ENCODE assay signal across 7 mouse cellular contexts in genomic region chr9:107323558-107323957, GRCm38 (mm10). TPM values are rescaled to one million over a fixed set of nuclear protein-coding genes. Genes with fewer than 3 reads are reported as not detected.
DNase-seq lines count a peak whose midpoint lies in the region; ATAC-seq and TF ChIP-seq lines count a peak whose summit lies in the region.

No protein-coding gene starts in this region.

- no peak overlapping the region for H3K9ac ChIP-seq in liver, postnatal 0 days (replicated peaks)
- no peak overlapping the region for H3K9ac ChIP-seq in liver, embryonic 11.5 days (ENCODE audit: low read depth, low read length)

- H3K27me3 ChIP-seq in liver, postnatal 0 days (ENCODE audit: insufficient read depth, low read length) = no peaks in the 10 kb centered on the region
- H3K27me3 ChIP-seq in liver, embryonic 11.5 days (replicated peaks; ENCODE audit: control insufficient read depth, insufficient read depth, low read length) = no peaks in the 10 kb centered on the region

- intact Hi-C loops in gastrocnemius, postnatal 14 days (cut with DNase I; ENCODE audit: low total_unique reads) = no loop called here

- no peak overlapping the region for H3K4me2 ChIP-seq in liver, postnatal 0 days (ENCODE audit: low read depth, low read length)
- no peak overlapping the region for H3K4me2 ChIP-seq in liver, embryonic 11.5 days

- peak; percentile 29; the same call in 1 of the 2 replicates for TF ChIP-seq EP300 in liver, postnatal 0 days (IDR thresholded peaks at IDR 0.05; ENCODE audit: low read depth)

- H3K36me3 ChIP-seq in liver, postnatal 0 days (replicated peaks; ENCODE audit: insufficient read depth, low read length) = no peaks in the 10 kb centered on the region
- no peaks in the 10 kb centered on the region for H3K36me3 ChIP-seq in liver, embryonic 11.5 days (ENCODE audit: control insufficient read depth, insufficient read depth, low read length)

- H3K4me1 ChIP-seq in liver, postnatal 0 days (ENCODE audit: insufficient read depth) = 0 out of 2 replicates have a peak, but pooled peaks cover 2% of the 10 kb centered on the region
- no peaks in the 10 kb centered on the region for H3K4me1 ChIP-seq in liver, embryonic 11.5 days (replicated peaks; ENCODE audit: control insufficient read depth, insufficient read depth, low read length)

- no peak for TF ChIP-seq CTCF in liver, postnatal 0 days (IDR thresholded peaks at IDR 0.05; ENCODE audit: low read depth)

- WGBS in liver, postnatal 0 days (ENCODE audit: insufficient replicate concordance) = 24% methylated on average over 6 of the region's 6 CpGs
- WGBS in liver, embryonic 11.5 days = 56% methylated on average over 6 of the region's 6 CpGs

- no peak overlapping the region for H3K27ac ChIP-seq in liver, postnatal 0 days (ENCODE audit: low read depth)
- no peak overlapping the region for H3K27ac ChIP-seq in liver, embryonic 11.5 days (ENCODE audit: low read depth, low read length)

- no peak overlapping the region for H3K4me3 ChIP-seq in liver, postnatal 0 days (ENCODE audit: low read depth, low read length)
- no peak overlapping the region for H3K4me3 ChIP-seq in liver, embryonic 11.5 days (ENCODE audit: low read depth, low read length)

- H3K9me3 ChIP-seq in liver, postnatal 0 days (ENCODE audit: low read length) = no peaks in the 10 kb centered on the region
- H3K9me3 ChIP-seq in liver, embryonic 11.5 days (ENCODE audit: control insufficient read depth, low read length) = no peaks in the 10 kb centered on the region

- 0 out of 2 replicates have a peak, but pooled peaks have one; percentile 21 for ATAC-seq in liver, postnatal 0 days
- no peak for ATAC-seq in liver, embryonic 11.5 days (replicated peaks; ENCODE audit: low FRiP score)

- no peak for DNase-seq in liver, postnatal 0 days
- no peak for DNase-seq in liver, embryonic 11.5 days (ENCODE audit: low spot score)
- DNase-seq in cerebellum, adult 18-20 months = peak; percentile 75 to 78
- DNase-seq in gastrocnemius, postnatal 14 days = peak; percentile 93
- peak; percentile 56 to 88 for DNase-seq in kidney, postnatal 25 days
- DNase-seq in thymus, postnatal 4 days = peak; percentile 42
- DNase-seq in frontal cortex, adult 2 months (ENCODE audit: extremely low spot score in 1 of 2, low spot score in 1 of 2) = no peak

RNA-seq across cellular contexts. Expression of gene Hemk1, which starts 14.6 kb away (rescaled TPM):
- 2.5 and 3.2 TPM in 2 replicates for polyA plus RNA-seq in liver, postnatal 0 days (2015; fragmentation: Nextera tagmentation; extraction: Ambion mirVana)
- polyA plus RNA-seq in liver, embryonic 11.5 days (2014; fragmentation: Nextera tagmentation; extraction: Ambion mirVana) = 8.2 and 8.7 TPM in 2 replicates
- 10 to 100 TPM; 12.0 to 13.2 TPM for total RNA-seq in gastrocnemius, postnatal 14 days (2021)
- polyA plus RNA-seq in frontal cortex, adult 2 months (2012; rRNA removed) = 31.9 and 39.1 TPM in 2 replicates

RNA-seq across cellular contexts. Expression of gene 6430571L13Rik, which starts 16.8 kb away (rescaled TPM):
- polyA plus RNA-seq in liver, postnatal 0 days (2015; fragmentation: Nextera tagmentation; extraction: Ambion mirVana) = 0.14 and 0.22 TPM in 2 replicates
- 0.05 and 0.10 TPM in 2 replicates for polyA plus RNA-seq in liver, embryonic 11.5 days (2014; fragmentation: Nextera tagmentation; extraction: Ambion mirVana)
- total RNA-seq in gastrocnemius, postnatal 14 days (2021) = 10 to 100 TPM; 41.9 to 49.8 TPM
- polyA plus RNA-seq in frontal cortex, adult 2 months (2012; rRNA removed) = 26.2 and 26.8 TPM in 2 replicates

RNA-seq across cellular contexts. Expression of gene Cish, which starts 27.7 kb away (rescaled TPM):
- polyA plus RNA-seq in liver, postnatal 0 days (2015; fragmentation: Nextera tagmentation; extraction: Ambion mirVana) = 17.1 and 21.9 TPM in 2 replicates
- 6.1 and 9.9 TPM in 2 replicates for polyA plus RNA-seq in liver, embryonic 11.5 days (2014; fragmentation: Nextera tagmentation; extraction: Ambion mirVana)
- 10 to 100 TPM; 17.2 to 23.8 TPM for total RNA-seq in gastrocnemius, postnatal 14 days (2021)
- 5.3 and 7.1 TPM in 2 replicates for polyA plus RNA-seq in frontal cortex, adult 2 months (2012; rRNA removed)

RNA-seq across cellular contexts. Expression of gene Mapkapk3, which starts 33.9 kb away (rescaled TPM):
- polyA plus RNA-seq in liver, postnatal 0 days (2015; fragmentation: Nextera tagmentation; extraction: Ambion mirVana) = 7.8 and 8.3 TPM in 2 replicates
- 17.1 and 19.2 TPM in 2 replicates for polyA plus RNA-seq in liver, embryonic 11.5 days (2014; fragmentation: Nextera tagmentation; extraction: Ambion mirVana)
- 10 to 100 TPM; 14.6 to 15.9 TPM for total RNA-seq in gastrocnemius, postnatal 14 days (2021)
- polyA plus RNA-seq in frontal cortex, adult 2 months (2012; rRNA removed) = 7.0 and 7.6 TPM in 2 replicates

Comparison
In these comparisons a context has a peak if more than half of its experiments do, and no peak if none do; other contexts are left out.
1. DNase-seq: peak in cerebellum, adult 18-20 months (2 of 2), gastrocnemius, postnatal 14 days (single experiment), kidney, postnatal 25 days (2 of 2) and thymus, postnatal 4 days (single experiment); none in liver, postnatal 0 days (single experiment), liver, embryonic 11.5 days (single experiment) and frontal cortex, adult 2 months (0 of 2).
2. RNA of gene 6430571L13Rik, which starts 16.8 kb away (polyA plus RNA-seq): 26.2 to 26.8 TPM in frontal cortex, adult 2 months; 0.14 to 0.22 TPM in liver, postnatal 0 days and 0.05 to 0.10 TPM in liver, embryonic 11.5 days; every median in the first group is over 10 times any median in the second.